Mouse (Mus musculus) G1E (cell line): ENCODE results near the gene Dpm1. TPM values are rescaled to one million over a fixed set of nuclear protein-coding genes. Genes with fewer than 3 reads are reported as not detected.

Experiments
- ATAC-seq: 2 replicates; pipeline ENCODE4 v1.8.0; 2016; ENCODE audit warnings: mild to moderate bottlenecking; ENCODE audit not compliant: insufficient number of reproducible peaks, poor library complexity, low FRiP score, severe bottlenecking; ENCODE audit errors: extremely low read depth
- DNase-seq: peaks from one replicate; pipeline ENCODE4 v3.0.0; 2012; ENCODE audit warnings: low spot score
- H3K27me3 ChIP-seq: 2 replicates; pipeline ENCODE4 v1.6.1; 2012; ENCODE audit warnings: mild to moderate bottlenecking, low read length, inconsistent platforms; ENCODE audit not compliant: insufficient read depth
- H3K36me3 ChIP-seq: replicated peaks from 2 replicates; pipeline ENCODE3; 2012; ENCODE audit warnings: mild to moderate bottlenecking, inconsistent platforms
- H3K4me1 ChIP-seq: 2 replicates; pipeline ENCODE4 v1.6.1; 2012; ENCODE audit warnings: low read depth, low read length, inconsistent platforms, mixed read lengths; ENCODE audit not compliant: insufficient read depth
- H3K4me3 ChIP-seq: 2 replicates; pipeline ENCODE4 v1.5.1; 2012; ENCODE audit warnings: low read depth, mild to moderate bottlenecking, inconsistent platforms, low read length, moderate library complexity, mixed read lengths
- H3K9me3 ChIP-seq: replicated peaks from 2 replicates; pipeline ENCODE4 v1.6.1; 2012; ENCODE audit warnings: inconsistent platforms
- CTCF ChIP-seq: IDR thresholded peaks from 2 replicates; pipeline ENCODE4 v1.5.1; 2012; ENCODE audit warnings: low read depth, low read length, inconsistent platforms, mixed read lengths
- GATA1 ChIP-seq: IDR thresholded peaks from 2 replicates; pipeline ENCODE4 v1.6.1; 2012; ENCODE audit warnings: borderline replicate concordance, low read length, inconsistent platforms, mixed read lengths
- GATA2 ChIP-seq: IDR thresholded peaks from 2 replicates; pipeline ENCODE4 v1.6.1; 2012; ENCODE audit warnings: low read depth, low read length, inconsistent platforms, borderline replicate concordance
- POLR2AphosphoS5 ChIP-seq: IDR thresholded peaks from 2 replicates; pipeline ENCODE4 v1.6.1; 2012; ENCODE audit warnings: low read depth, low read length, inconsistent platforms; ENCODE audit not compliant: insufficient replicate concordance
- TAL1 ChIP-seq: conservative IDR thresholded peaks from 2 replicates; pipeline ENCODE4 v1.6.1; 2012; ENCODE audit warnings: low read depth, low read length, inconsistent platforms, mixed read lengths
- polyA plus RNA-seq: library from polyadenylated mRNA; stranded (reverse); fragments of >175 nt; gene quantifications from 2 replicates; pipeline ENCODE4 v1.2.3, GENCODE M21; 2012
- total RNA-seq, 2 experiments: library from RNA; stranded (forward) in 1 of 2; stranded (reverse) in 1 of 2; fragments of 200-1000 nt in 1 of 2; fragments of >200 nt in 1 of 2; fragmentation: Nextera tagmentation in 1 of 2; gene quantifications; 2 replicates each; pipeline ENCODE4 v1.2.3; 2014 to 2017

The Dpm1 gene
- total and polyA plus RNA-seq, 3 experiments: 49.5 to 56.8 (median 54.3) TPM

DNA sequence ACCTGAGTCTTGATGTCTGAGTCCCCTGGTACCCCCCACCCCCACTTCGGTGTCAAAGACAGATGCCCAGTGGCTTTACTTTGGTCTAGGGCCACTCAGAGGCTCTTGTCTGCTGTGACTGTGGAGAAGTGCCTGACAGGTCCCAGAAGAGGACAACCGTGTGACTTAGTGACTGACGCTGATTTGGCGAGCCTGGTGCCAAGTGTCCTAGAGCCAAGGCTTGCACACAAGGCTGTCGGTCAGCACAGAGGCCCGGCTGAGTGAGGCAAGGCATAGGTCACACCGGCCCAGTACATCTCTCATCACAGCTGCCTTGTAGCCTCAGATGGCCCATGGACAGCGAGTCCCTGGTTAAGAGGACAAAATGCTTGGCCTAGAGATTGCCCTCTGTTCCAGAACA is 28.7 kb upstream of the Dpm1 start:
- Histone ChIP-seq H3K27me3 (peaks cover 3% of the 10 kb centered on the region; the same call in 1 of the 2 replicates), H3K9me3 (peaks cover 52% of the 10 kb centered on the region), H3K36me3 (no peaks in the 10 kb centered on the region), H3K4me3 (no peak overlapping the region), H3K4me1 (no peaks in the 10 kb centered on the region)
- TF ChIP-seq GATA2 (no peak), POLR2AphosphoS5 (no peak)
- ATAC-seq (no peak), DNase-seq (no peak)

DNA sequence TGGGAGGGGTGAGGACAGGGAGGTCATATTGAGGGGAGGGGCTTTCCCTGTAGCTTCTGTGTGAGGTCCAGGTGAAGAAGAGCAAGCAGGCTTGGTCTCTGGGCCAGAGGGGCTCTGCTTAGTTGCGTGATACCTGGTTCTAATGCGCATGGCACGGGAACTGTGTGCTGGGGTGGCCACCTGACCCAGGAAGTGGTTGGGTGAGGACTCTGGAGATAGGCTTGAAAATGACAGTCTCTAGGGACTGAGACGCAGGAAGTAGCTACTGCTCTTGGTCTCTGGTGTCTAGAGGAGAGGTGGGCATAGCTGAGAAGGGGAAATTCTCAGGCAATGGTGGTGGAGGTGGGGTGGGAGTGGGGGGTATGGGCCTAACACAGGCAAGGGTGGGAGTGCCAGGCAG is 26.8 kb upstream of the Dpm1 start:
- no peak overlapping the region for H3K4me3 ChIP-seq
- H3K4me1 ChIP-seq: no peaks in the 10 kb centered on the region
- no peaks in the 10 kb centered on the region for H3K27me3 ChIP-seq
- no peaks in the 10 kb centered on the region for H3K36me3 ChIP-seq
- ATAC-seq (no peak), DNase-seq (no peak)
- no peak for TF ChIP-seq GATA2
- no peak for TF ChIP-seq POLR2AphosphoS5
- TF ChIP-seq TAL1: no peak
- no peak for TF ChIP-seq GATA1
- no peak for TF ChIP-seq CTCF
- peaks cover 44% of the 10 kb centered on the region for H3K9me3 ChIP-seq

GRCm38 (mm10) chr2:168256506-168256905 is 26.1 kb upstream of the Dpm1 start:
- peaks cover 37% of the 10 kb centered on the region for H3K9me3 ChIP-seq
- TF ChIP-seq TAL1 (no peak), GATA2 (no peak), POLR2AphosphoS5 (no peak), GATA1 (no peak), CTCF (no peak)
- DNase-seq: no peak
- H3K36me3 ChIP-seq: no peaks in the 10 kb centered on the region
- no peaks in the 10 kb centered on the region for H3K27me3 ChIP-seq
- ATAC-seq: no peak
- H3K4me1 ChIP-seq: no peaks in the 10 kb centered on the region
- H3K4me3 ChIP-seq: no peak overlapping the region

DNA sequence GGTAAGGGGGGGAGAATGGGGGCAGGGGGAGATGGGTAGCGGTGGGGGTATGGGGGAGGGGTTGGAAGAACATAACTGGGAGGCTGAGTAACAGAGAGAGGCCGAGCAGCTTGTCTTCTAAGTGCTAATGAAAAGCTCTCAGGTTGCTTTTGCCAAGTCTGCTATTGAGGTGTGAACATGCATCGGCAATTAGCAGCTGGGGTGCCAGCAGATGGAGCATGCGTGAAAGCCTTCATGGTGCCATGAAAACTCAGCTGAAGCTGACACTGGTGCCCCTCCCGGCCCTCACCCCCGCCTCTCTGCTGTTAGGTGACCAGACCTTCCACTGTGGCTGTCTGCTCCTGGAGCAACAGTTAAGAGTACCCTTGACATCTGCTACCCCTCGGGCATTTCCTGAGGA is 23.4 kb upstream of the Dpm1 start:
- TF ChIP-seq GATA1: no peak
- TF ChIP-seq TAL1: no peak
- no peak for TF ChIP-seq CTCF
- TF ChIP-seq POLR2AphosphoS5: no peak
- no peak for TF ChIP-seq GATA2
- H3K9me3 ChIP-seq: peaks cover 22% of the 10 kb centered on the region
- H3K27me3 ChIP-seq: no peaks in the 10 kb centered on the region
- no peaks in the 10 kb centered on the region for H3K36me3 ChIP-seq
- ATAC-seq (no peak), DNase-seq (no peak)
- no peak overlapping the region for H3K4me3 ChIP-seq
- no peaks in the 10 kb centered on the region; the same call in 1 of the 2 replicates for H3K4me1 ChIP-seq

DNA sequence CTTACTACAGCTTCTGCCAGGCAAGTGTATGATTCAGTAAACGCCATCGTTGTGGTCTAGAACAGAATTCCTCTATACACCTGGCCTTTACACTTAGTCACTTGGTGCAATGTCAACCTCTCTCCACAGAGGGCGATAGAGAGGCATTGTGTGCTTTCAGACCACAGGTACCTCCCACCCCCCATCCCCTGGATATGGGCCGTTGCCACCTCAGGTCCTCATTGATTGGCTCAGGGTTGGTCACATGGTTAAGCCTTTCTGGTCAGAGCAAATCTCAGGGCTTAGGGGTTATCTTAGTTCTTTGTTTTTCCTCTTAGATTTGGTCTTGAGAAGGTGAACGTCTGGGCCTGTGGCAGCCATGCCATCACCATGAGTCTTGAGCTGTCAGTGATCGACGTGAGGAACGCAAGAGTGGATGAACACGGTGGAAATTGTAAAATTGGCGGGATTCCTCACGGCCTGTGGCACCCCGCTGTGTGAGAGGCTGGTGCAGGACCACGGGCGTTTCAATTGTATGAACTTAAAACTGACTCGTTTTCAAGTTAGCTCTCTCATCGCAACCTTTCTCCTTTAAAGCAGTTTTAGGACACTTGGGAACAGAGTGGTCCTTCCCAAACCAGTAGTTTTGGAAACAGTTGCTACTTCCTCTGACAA is 22.4 kb upstream of the Dpm1 start:
- H3K4me1 ChIP-seq: no peaks in the 10 kb centered on the region; the same call in 1 of the 2 replicates
- peaks cover 18% of the 10 kb centered on the region for H3K9me3 ChIP-seq
- no peaks in the 10 kb centered on the region for H3K27me3 ChIP-seq
- ATAC-seq (no peak), DNase-seq (no peak)
- no peaks in the 10 kb centered on the region for H3K36me3 ChIP-seq
- TF ChIP-seq TAL1 (no peak), GATA1 (no peak), CTCF (no peak), GATA2 (no peak), POLR2AphosphoS5 (no peak)
- H3K4me3 ChIP-seq: no peak overlapping the region

DNA sequence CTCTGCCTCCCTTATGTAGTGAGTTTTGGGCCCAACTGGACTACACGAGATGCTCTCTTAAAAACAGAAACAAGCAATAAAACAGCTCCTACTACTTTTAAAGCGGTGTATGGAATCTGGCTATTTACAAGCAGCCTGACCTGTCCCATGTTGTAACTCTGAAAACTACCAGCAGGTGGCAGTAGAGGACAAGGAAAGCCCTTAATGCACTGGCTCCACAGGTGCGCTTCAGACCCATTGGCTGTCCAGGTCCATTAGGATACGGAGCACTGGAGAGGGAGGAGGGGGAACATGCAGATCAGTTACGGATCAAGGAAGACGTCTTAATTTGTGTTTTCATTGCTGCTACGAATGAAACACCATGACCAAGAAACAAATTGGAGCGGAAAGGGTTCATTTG is 19.9 kb upstream of the Dpm1 start:
- Histone ChIP-seq H3K4me1 (no peaks in the 10 kb centered on the region; the same call in 1 of the 2 replicates), H3K27me3 (peaks cover 9% of the 10 kb centered on the region), H3K4me3 (no peak overlapping the region), H3K9me3 (peaks cover 4% of the 10 kb centered on the region; the same call in 1 of the 2 replicates), H3K36me3 (no peaks in the 10 kb centered on the region)
- ATAC-seq (peak; percentile 74), DNase-seq (peak; percentile 49)
- TF ChIP-seq POLR2AphosphoS5 (no peak), CTCF (peak; percentile 78), TAL1 (no peak)
